Mouse (Mus musculus) urinary bladder, postnatal 0 days (tissue): Measurements from ENCODE around the gene Vmn1r199. TPM values are rescaled to one million over a fixed set of nuclear protein-coding genes. Genes with fewer than 3 reads are reported as not detected.

Experiments used
- polyA plus RNA-seq: library from polyadenylated mRNA; unstranded; fragments of >200 nt; fragmentation: Nextera tagmentation; extraction: Ambion mirVana; gene quantifications from 2 replicates; pipeline ENCODE4 v1.2.1, GENCODE M21; 2015

Vmn1r199 gene
- not detected in 2 replicates for polyA plus RNA-seq

DNA sequence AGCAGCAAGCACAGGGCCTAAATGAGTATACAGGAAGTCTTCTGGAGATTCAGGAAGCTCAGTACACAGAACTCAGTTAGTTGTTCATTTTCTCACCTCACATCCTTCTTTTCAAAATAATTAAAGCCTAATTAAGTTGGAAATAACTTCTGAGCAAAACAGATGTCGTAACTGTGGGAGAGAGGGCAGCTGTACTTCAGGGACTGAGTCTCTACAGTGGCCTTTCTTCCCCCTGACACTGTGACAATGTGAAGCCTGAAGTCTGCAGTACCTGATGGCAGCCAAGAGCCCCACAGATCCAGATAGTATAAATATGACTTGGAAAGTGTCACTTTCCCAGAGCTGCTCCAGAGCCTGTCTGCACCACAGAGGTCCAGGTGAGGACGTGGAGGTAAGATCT is at the start of gene Vmn1r199:
Gene Vmn1r199 (plus strand): TSS at position 301 of the 400 bp plus-strand sequence.

DNA sequence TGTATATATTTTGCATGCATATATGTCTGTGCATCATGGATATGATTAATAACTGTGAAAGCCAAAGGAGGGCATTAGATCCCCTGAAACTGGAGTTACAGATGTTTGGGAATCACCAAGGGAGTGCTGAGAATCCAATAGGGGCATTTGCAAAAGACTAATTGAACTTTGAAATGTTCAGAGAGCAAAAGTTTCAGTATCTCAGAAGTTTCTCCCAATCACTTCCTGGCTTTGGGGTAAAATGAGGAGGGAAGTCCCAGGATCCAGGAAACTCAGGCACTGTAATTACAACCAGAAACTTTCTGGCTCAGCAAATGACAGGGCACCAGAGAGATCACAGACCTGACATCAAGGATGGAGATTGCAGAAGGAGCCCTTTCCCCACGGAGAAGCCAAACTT is 29.6 kb upstream of the Vmn1r199 start, which contains the start of gene Vmn1r198:
Gene Vmn1r198 (plus strand): TSS at position 301 of the 400 bp plus-strand sequence.

DNA sequence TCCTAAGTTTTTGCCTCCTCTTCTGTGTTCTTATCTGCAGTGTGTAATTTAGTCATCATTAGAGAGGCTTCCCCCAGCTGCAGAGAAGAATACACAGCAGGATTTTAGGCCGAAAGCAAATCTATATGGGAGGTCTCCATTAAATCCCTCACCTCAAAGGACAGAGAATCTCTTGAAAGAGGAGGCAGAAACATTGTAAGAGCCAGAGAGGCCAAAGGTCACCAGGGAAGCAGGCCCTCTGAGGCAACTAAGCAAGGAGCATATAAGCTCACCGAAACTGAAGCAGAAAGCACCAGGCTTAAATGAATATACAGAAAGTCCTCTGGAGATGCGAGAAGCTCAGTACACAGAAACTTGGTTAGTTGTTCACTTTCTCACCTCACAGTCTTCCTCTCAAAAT is 10.5 kb downstream of the Vmn1r199 start, which contains the start of gene Vmn1r200:
Gene Vmn1r200 (plus strand): TSS at position 301 of the 400 bp plus-strand sequence.

Other genes with a start within 250 kb of the Vmn1r199 start
- gene Vmn1r191, start 195.8 kb upstream of the Vmn1r199 start, polyA plus RNA-seq, result not detected in 2 replicates
- gene Vmn1r192, start 188.7 kb upstream of the Vmn1r199 start, polyA plus RNA-seq, result not detected in 2 replicates
- gene Vmn1r193, start 156.7 kb upstream of the Vmn1r199 start, polyA plus RNA-seq, result not detected in 2 replicates
- not detected in 2 replicates for gene Vmn1r194, start 135.6 kb upstream of the Vmn1r199 start, polyA plus RNA-seq
- not detected in 2 replicates for gene Vmn1r195, start 109.3 kb upstream of the Vmn1r199 start, polyA plus RNA-seq
- not detected in 2 replicates for gene Vmn1r196, start 89.9 kb upstream of the Vmn1r199 start, polyA plus RNA-seq
- not detected in 2 replicates for gene Vmn1r197, start 55.2 kb upstream of the Vmn1r199 start, polyA plus RNA-seq
- gene Vmn1r198, start 29.5 kb upstream of the Vmn1r199 start, polyA plus RNA-seq, result not detected in 2 replicates
- gene Vmn1r200, start 10.6 kb downstream of the Vmn1r199 start, polyA plus RNA-seq, result not detected in 2 replicates
- not detected in 2 replicates for gene Vmn1r201, start 92.1 kb downstream of the Vmn1r199 start, polyA plus RNA-seq
- not detected in 2 replicates for gene Vmn1r202, start 125.6 kb downstream of the Vmn1r199 start, polyA plus RNA-seq
- not detected in 2 replicates for gene Vmn1r203, start 138.3 kb downstream of the Vmn1r199 start, polyA plus RNA-seq
- not detected in 2 replicates for gene Vmn1r204, start 173.4 kb downstream of the Vmn1r199 start, polyA plus RNA-seq
- not detected in 2 replicates for gene Vmn1r205, start 213.2 kb downstream of the Vmn1r199 start, polyA plus RNA-seq
- gene Vmn1r206, start 244.4 kb downstream of the Vmn1r199 start, polyA plus RNA-seq, result not detected in 2 replicates